Mouse (Mus musculus) spleen, adult 2 months (tissue): ENCODE results near the gene Psmd9.

ENCODE experiments used
- CTCF ChIP-seq: fragments of 200-500 bp; IDR thresholded peaks from 2 replicates; pipeline ENCODE4 v1.5.1; 2011; ENCODE audit warnings: mild to moderate bottlenecking, inconsistent platforms; ENCODE audit not compliant: insufficient read depth, insufficient read length, insufficient replicate concordance; ENCODE audit errors: extremely low read depth
- POLR2A ChIP-seq: fragments of 200-500 bp; IDR thresholded peaks from 2 replicates; pipeline ENCODE4 v1.6.1; 2011; ENCODE audit warnings: low read depth, low read length, inconsistent platforms

- TF ChIP-seq CTCF, result no peak
- TF ChIP-seq POLR2A, result no peak
Measured at GRCm38 (mm10) chr5:123147569-123147968, 21.6 kb upstream of the Psmd9 start.
